Mouse (Mus musculus): ENCODE measurements around the gene Epm2a. TPM values are rescaled to one million over a fixed set of nuclear protein-coding genes. Genes with fewer than 3 reads are reported as not detected.
"Not testable (repeated sequence)": the region's sequence is repeated elsewhere in the genome, so short reads cannot be mapped to it uniquely, and the experiment has no call there.

Epm2a gene
- polyA plus RNA-seq (2011; ENCODE audit: insufficient read depth, insufficient read length, low read depth, missing spikeins), result 1.8 TPM in 2 replicates

- Histone ChIP-seq H3K36me3 (ENCODE audit: control insufficient read depth, insufficient read depth, low read length, poor library complexity, severe bottlenecking) (no peaks in the 10 kb centered on the region), H3K9ac (ENCODE audit: low read depth, poor library complexity, severe bottlenecking) (peak within 1 kb of the TSS; percentile 99), H3K27ac (ENCODE audit: insufficient read depth, low read length) (peak within 1 kb of the TSS; percentile 65), H3K27me3 (ENCODE audit: control insufficient read depth, insufficient read depth, low read length, poor library complexity, severe bottlenecking) (no peaks in the 10 kb centered on the region), H3K4me3 (ENCODE audit: low read depth, low read length) (peak within 1 kb of the TSS; percentile 100), H3K9me3 (replicated peaks; ENCODE audit: control insufficient read depth, insufficient read depth, low read length, poor library complexity, severe bottlenecking) (no peaks in the 10 kb centered on the region), H3K4me1 (ENCODE audit: control insufficient read depth, insufficient read depth, low read length) (no peaks in the 10 kb centered on the region)
- TF ChIP-seq POLR2A (IDR thresholded peaks at IDR 0.05; ENCODE audit: insufficient read depth, low read length) (peak; percentile 31), CTCF (IDR thresholded peaks at IDR 0.05; ENCODE audit: low read depth, low read length) (no peak)
Measured at GRCm38 (mm10) chr10:11343205-11344141, at the start of gene Epm2a. Gene Epm2a (plus strand): TSS chr10:11343404.

GRCm38 (mm10) chr10:11298418-11298817, 44.8 kb upstream of the Epm2a start:
- Histone ChIP-seq H3K4me3 (ENCODE audit: low read depth, low read length) (no peak overlapping the region), H3K9me3 (replicated peaks; ENCODE audit: control insufficient read depth, insufficient read depth, low read length, poor library complexity, severe bottlenecking) (no peaks in the 10 kb centered on the region), H3K4me1 (ENCODE audit: control insufficient read depth, insufficient read depth, low read length) (no peaks in the 10 kb centered on the region), H3K27me3 (ENCODE audit: control insufficient read depth, insufficient read depth, low read length, poor library complexity, severe bottlenecking) (no peaks in the 10 kb centered on the region), H3K36me3 (ENCODE audit: control insufficient read depth, insufficient read depth, low read length, poor library complexity, severe bottlenecking) (peaks cover 11% of the 10 kb centered on the region), H3K27ac (ENCODE audit: insufficient read depth, low read length) (no peak overlapping the region), H3K9ac (ENCODE audit: low read depth, poor library complexity, severe bottlenecking) (no peak overlapping the region)
- TF ChIP-seq POLR2A (IDR thresholded peaks at IDR 0.05; ENCODE audit: insufficient read depth, low read length) (no peak), EP300 (IDR thresholded peaks at IDR 0.05; ENCODE audit: insufficient read depth, low read depth, low read length) (no peak), CTCF (IDR thresholded peaks at IDR 0.05; ENCODE audit: low read depth, low read length) (no peak)

- Histone ChIP-seq H3K27ac (ENCODE audit: insufficient read depth, low read length) (no peak overlapping the region), H3K4me3 (ENCODE audit: low read depth, low read length) (no peak overlapping the region), H3K36me3 (ENCODE audit: control insufficient read depth, insufficient read depth, low read length, poor library complexity, severe bottlenecking) (no peaks in the 10 kb centered on the region), H3K27me3 (ENCODE audit: control insufficient read depth, insufficient read depth, low read length, poor library complexity, severe bottlenecking) (no peaks in the 10 kb centered on the region), H3K9me3 (replicated peaks; ENCODE audit: control insufficient read depth, insufficient read depth, low read length, poor library complexity, severe bottlenecking) (no peaks in the 10 kb centered on the region), H3K4me1 (ENCODE audit: control insufficient read depth, insufficient read depth, low read length) (no peaks in the 10 kb centered on the region), H3K9ac (ENCODE audit: low read depth, poor library complexity, severe bottlenecking) (no peak overlapping the region)
- TF ChIP-seq CTCF (IDR thresholded peaks at IDR 0.05; ENCODE audit: low read depth, low read length), result no peak
- TF ChIP-seq EP300 (IDR thresholded peaks at IDR 0.05; ENCODE audit: insufficient read depth, low read depth, low read length), result no peak
- no peak for TF ChIP-seq POLR2A (IDR thresholded peaks at IDR 0.05; ENCODE audit: insufficient read depth, low read length)
Measured at GRCm38 (mm10) chr10:11305365-11306053, 37.7 kb upstream of the Epm2a start.

- Histone ChIP-seq H3K9ac (ENCODE audit: low read depth, poor library complexity, severe bottlenecking) (no peak overlapping the region), H3K27me3 (ENCODE audit: control insufficient read depth, insufficient read depth, low read length, poor library complexity, severe bottlenecking) (no peaks in the 10 kb centered on the region), H3K27ac (ENCODE audit: insufficient read depth, low read length) (no peak overlapping the region), H3K4me1 (ENCODE audit: control insufficient read depth, insufficient read depth, low read length) (no peaks in the 10 kb centered on the region), H3K36me3 (ENCODE audit: control insufficient read depth, insufficient read depth, low read length, poor library complexity, severe bottlenecking) (no peaks in the 10 kb centered on the region), H3K9me3 (replicated peaks; ENCODE audit: control insufficient read depth, insufficient read depth, low read length, poor library complexity, severe bottlenecking) (no peaks in the 10 kb centered on the region), H3K4me3 (ENCODE audit: low read depth, low read length) (no peak overlapping the region)
- no peak for TF ChIP-seq EP300 (IDR thresholded peaks at IDR 0.05; ENCODE audit: insufficient read depth, low read depth, low read length)
Measured at GRCm38 (mm10) chr10:11306054-11306367, 37.2 kb upstream of the Epm2a start.

- no peak overlapping the region for H3K9ac ChIP-seq (ENCODE audit: low read depth, poor library complexity, severe bottlenecking)
- H3K4me3 ChIP-seq (ENCODE audit: low read depth, low read length), result no peak overlapping the region
- no peaks in the 10 kb centered on the region for H3K36me3 ChIP-seq (ENCODE audit: control insufficient read depth, insufficient read depth, low read length, poor library complexity, severe bottlenecking)
- H3K27ac ChIP-seq (ENCODE audit: insufficient read depth, low read length), result no peak overlapping the region
- H3K4me1 ChIP-seq (ENCODE audit: control insufficient read depth, insufficient read depth, low read length), result no peaks in the 10 kb centered on the region
- H3K9me3 ChIP-seq (replicated peaks; ENCODE audit: control insufficient read depth, insufficient read depth, low read length, poor library complexity, severe bottlenecking), result no peaks in the 10 kb centered on the region
- no peaks in the 10 kb centered on the region; the same call in 1 of the 2 replicates for H3K27me3 ChIP-seq (ENCODE audit: control insufficient read depth, insufficient read depth, low read length, poor library complexity, severe bottlenecking)
- TF ChIP-seq EP300 (IDR thresholded peaks at IDR 0.05; ENCODE audit: insufficient read depth, low read depth, low read length), result no peak
- TF ChIP-seq POLR2A (IDR thresholded peaks at IDR 0.05; ENCODE audit: insufficient read depth, low read length), result no peak
- TF ChIP-seq CTCF (IDR thresholded peaks at IDR 0.05; ENCODE audit: low read depth, low read length), result no peak
Measured at GRCm38 (mm10) chr10:11309866-11310265, 33.3 kb upstream of the Epm2a start.

GRCm38 (mm10) chr10:11310481-11310880, 32.7 kb upstream of the Epm2a start:
- Histone ChIP-seq H3K27me3 (ENCODE audit: control insufficient read depth, insufficient read depth, low read length, poor library complexity, severe bottlenecking) (no peaks in the 10 kb centered on the region; the same call in 1 of the 2 replicates), H3K36me3 (ENCODE audit: control insufficient read depth, insufficient read depth, low read length, poor library complexity, severe bottlenecking) (no peaks in the 10 kb centered on the region), H3K9me3 (replicated peaks; ENCODE audit: control insufficient read depth, insufficient read depth, low read length, poor library complexity, severe bottlenecking) (no peaks in the 10 kb centered on the region), H3K9ac (ENCODE audit: low read depth, poor library complexity, severe bottlenecking) (no peak overlapping the region), H3K4me3 (ENCODE audit: low read depth, low read length) (no peak overlapping the region), H3K27ac (ENCODE audit: insufficient read depth, low read length) (no peak overlapping the region), H3K4me1 (ENCODE audit: control insufficient read depth, insufficient read depth, low read length) (no peaks in the 10 kb centered on the region)
- TF ChIP-seq POLR2A (IDR thresholded peaks at IDR 0.05; ENCODE audit: insufficient read depth, low read length), result no peak
- TF ChIP-seq EP300 (IDR thresholded peaks at IDR 0.05; ENCODE audit: insufficient read depth, low read depth, low read length), result no peak
- no peak for TF ChIP-seq CTCF (IDR thresholded peaks at IDR 0.05; ENCODE audit: low read depth, low read length)

- not testable (repeated sequence) for H3K9me3 ChIP-seq (replicated peaks; ENCODE audit: control insufficient read depth, insufficient read depth, low read length, poor library complexity, severe bottlenecking); H3K27ac ChIP-seq (ENCODE audit: insufficient read depth, low read length); H3K4me1 ChIP-seq (ENCODE audit: control insufficient read depth, insufficient read depth, low read length); H3K9ac ChIP-seq (ENCODE audit: low read depth, poor library complexity, severe bottlenecking); H3K4me3 ChIP-seq (ENCODE audit: low read depth, low read length); H3K36me3 ChIP-seq (ENCODE audit: control insufficient read depth, insufficient read depth, low read length, poor library complexity, severe bottlenecking); H3K27me3 ChIP-seq (ENCODE audit: control insufficient read depth, insufficient read depth, low read length, poor library complexity, severe bottlenecking)
Measured at GRCm38 (mm10) chr10:11317856-11318454, 25.2 kb upstream of the Epm2a start.
